Mouse (Mus musculus) left cerebral cortex, adult 11 months (tissue): ENCODE data around the gene 1700013F07Rik.
"Not testable (repeated sequence)": the region's sequence is repeated elsewhere in the genome, so short reads cannot be mapped to it uniquely, and the experiment has no call there.

Experiments used
- DNase-seq: peaks from one replicate; pipeline ENCODE4 v3.0.0; 2022; ENCODE audit warnings: low spot score

Gene 1700013F07Rik

GRCm38 (mm10) chr3:108554111-108554561 is 20.2 kb downstream of the 1700013F07Rik start:
- no peak for DNase-seq

GRCm38 (mm10) chr3:108554587-108555312 is 20.8 kb downstream of the 1700013F07Rik start:
- peak; percentile 93 for DNase-seq

- no peak for DNase-seq
Observed at GRCm38 (mm10) chr3:108557888-108558287, 23.9 kb downstream of the 1700013F07Rik start.

- peak; percentile 95 for DNase-seq
Observed at GRCm38 (mm10) chr3:108562133-108562730, 28.3 kb downstream of the 1700013F07Rik start, which contains the start of gene Tmem167b. Gene Tmem167b (minus strand): TSS chr3:108562466.

GRCm38 (mm10) chr3:108562777-108563271 is 28.9 kb downstream of the 1700013F07Rik start:
- no peak for DNase-seq

- peak; percentile 67 for DNase-seq
Observed at GRCm38 (mm10) chr3:108563309-108563708, 29.4 kb downstream of the 1700013F07Rik start.

- DNase-seq = no peak
Observed at GRCm38 (mm10) chr3:108567990-108568877, 34.3 kb downstream of the 1700013F07Rik start.

- not testable (repeated sequence) for DNase-seq
Observed at GRCm38 (mm10) chr3:108569636-108570035, 35.7 kb downstream of the 1700013F07Rik start.

GRCm38 (mm10) chr3:108570813-108571212 is 36.9 kb downstream of the 1700013F07Rik start:
- no peak for DNase-seq

GRCm38 (mm10) chr3:108571443-108572294 is 37.7 kb downstream of the 1700013F07Rik start, which contains the start of gene Taf13:
Gene Taf13 (plus strand): TSS chr3:108571698.
- peak; percentile 94 for DNase-seq

- DNase-seq = no peak
Observed at GRCm38 (mm10) chr3:108572309-108573010, 38.5 kb downstream of the 1700013F07Rik start.

- no peak for DNase-seq
Observed at GRCm38 (mm10) chr3:108574018-108574417, 40.1 kb downstream of the 1700013F07Rik start.

GRCm38 (mm10) chr3:108584580-108584979 is 50.6 kb downstream of the 1700013F07Rik start:
- no peak for DNase-seq

- no peak for DNase-seq
Observed at GRCm38 (mm10) chr3:108588446-108588845, 54.5 kb downstream of the 1700013F07Rik start.

- DNase-seq = peak; percentile 92
Observed at GRCm38 (mm10) chr3:108590786-108591529, 57.0 kb downstream of the 1700013F07Rik start, which contains the start of gene Wdr47. Gene Wdr47 (plus strand): TSS chr3:108591279.

- DNase-seq = no peak
Observed at GRCm38 (mm10) chr3:108591530-108592522, 57.9 kb downstream of the 1700013F07Rik start.
